Mouse (Mus musculus): ENCODE data around the gene Nodal. TPM values are rescaled to one million over a fixed set of nuclear protein-coding genes. Genes with fewer than 3 reads are reported as not detected.

Nodal gene
- total and polyA plus RNA-seq, 3 experiments: 0.13 TPM; not detected in 2

- TF ChIP-seq KAT2A (IDR thresholded peaks at IDR 0.05; ENCODE audit: insufficient replicate concordance, low read length) (no peak), EP300 (IDR thresholded peaks at IDR 0.05; ENCODE audit: low read length) (no peak)
- no peaks in the 10 kb centered on the region for H3K9me3 ChIP-seq (replicated peaks; ENCODE audit: low read length)
- no peaks in the 10 kb centered on the region for H3K36me3 ChIP-seq (replicated peaks in 1 of 2; ENCODE audit: control insufficient read depth in 1 of 2, insufficient read depth in 1 of 2, low read length in 1 of 2)
- H3K9ac ChIP-seq (ENCODE audit: insufficient read depth, low read depth): no peak overlapping the region
- in situ Hi-C loops (cut with MboI; ENCODE audit: low pct_ligation_motif_present, low pct_unique_long_range_greater_than_20kb, low sequenced_read_pairs): no loop called here
- dilution Hi-C loops (cut with MboI; ENCODE audit: extremely low pct_ligation_motif_present, extremely low pct_unique_long_range_greater_than_20kb, low sequenced_read_pairs): no loop called here
- DNase-seq (ENCODE audit: extremely low read depth): no peak
- H3K4me3 ChIP-seq (replicated peaks in 1 of 3; ENCODE audit: low read depth in 2 of 3, low read length in 2 of 3, poor library complexity in 1 of 3): no peak overlapping the region
- H3K27ac ChIP-seq (ENCODE audit: insufficient read depth, low read depth): no peak overlapping the region
- peaks cover 2% of the 10 kb centered on the region for H3K27me3 ChIP-seq (replicated peaks)
- no peak overlapping the region for H3K4me2 ChIP-seq (ENCODE audit: insufficient read depth, low read depth, poor library complexity, severe bottlenecking)
- H3K4me1 ChIP-seq (ENCODE audit: control insufficient read depth in 1 of 2, insufficient read depth in 2 of 2): peaks cover 0 to 4% of the 10 kb centered on the region in 2 experiments; a peak in 1 of 4 replicates
- no peaks in the 10 kb centered on the region for H3K79me2 ChIP-seq (replicated peaks; ENCODE audit: control insufficient read depth, extremely low read depth, insufficient read depth, poor library complexity, severe bottlenecking)
Observed at GRCm38 (mm10) chr10:61394476-61395136, 23.2 kb upstream of the Nodal start.

GRCm38 (mm10) chr10:61398125-61398524, 19.6 kb upstream of the Nodal start:
- TF ChIP-seq ETS1 (conservative IDR thresholded peaks at IDR 0.05; ENCODE audit: low read depth, low read length) (no peak), IRF4 (IDR thresholded peaks at IDR 0.05; ENCODE audit: low read depth, low read length) (no peak), KAT2A (IDR thresholded peaks at IDR 0.05; ENCODE audit: insufficient replicate concordance, low read length) (no peak), SIN3A (IDR thresholded peaks at IDR 0.05; ENCODE audit: low read length) (no peak), UBTF (IDR thresholded peaks at IDR 0.05; ENCODE audit: low read depth, low read length) (no peak), MYC (IDR thresholded peaks at IDR 0.05; ENCODE audit: low read depth, low read length) (no peak), TCF12 (IDR thresholded peaks at IDR 0.05; ENCODE audit: low read depth, low read length) (no peak), NRF1 (IDR thresholded peaks at IDR 0.05; ENCODE audit: low read depth, low read length) (no peak), POLR2AphosphoS2 (IDR thresholded peaks at IDR 0.05; ENCODE audit: low read depth, low read length) (no peak), E2F4 (IDR thresholded peaks at IDR 0.05; ENCODE audit: insufficient replicate concordance, low read depth, low read length) (no peak), RCOR1 (conservative IDR thresholded peaks at IDR 0.05; ENCODE audit: low read depth, low read length) (no peak)
- Histone ChIP-seq H3K9me3 (replicated peaks; ENCODE audit: low read length) (peaks cover 14% of the 10 kb centered on the region), H3K4me3 (replicated peaks in 1 of 3; ENCODE audit: low read depth in 2 of 3, low read length in 2 of 3, poor library complexity in 1 of 3) (no peak overlapping the region), H3K4me1 (ENCODE audit: control insufficient read depth in 1 of 2, insufficient read depth in 2 of 2) (peaks cover 0 to 4% of the 10 kb centered on the region in 2 experiments; a peak in 1 of 4 replicates), H3K27ac (ENCODE audit: insufficient read depth, low read depth) (no peak overlapping the region), H3K4me2 (ENCODE audit: insufficient read depth, low read depth, poor library complexity, severe bottlenecking) (no peak overlapping the region), H3K9ac (ENCODE audit: insufficient read depth, low read depth) (no peak overlapping the region), H3K27me3 (replicated peaks) (peaks cover 4% of the 10 kb centered on the region), H3K36me3 (replicated peaks in 1 of 2; ENCODE audit: control insufficient read depth in 1 of 2, insufficient read depth in 1 of 2, low read length in 1 of 2) (no peaks in the 10 kb centered on the region), H3K79me2 (replicated peaks; ENCODE audit: control insufficient read depth, extremely low read depth, insufficient read depth, poor library complexity, severe bottlenecking) (no peaks in the 10 kb centered on the region)
- no peak for DNase-seq (ENCODE audit: extremely low read depth)
- dilution Hi-C loops (cut with MboI; ENCODE audit: extremely low pct_ligation_motif_present, extremely low pct_unique_long_range_greater_than_20kb, low sequenced_read_pairs) (no loop called here), in situ Hi-C loops (cut with MboI; ENCODE audit: low pct_ligation_motif_present, low pct_unique_long_range_greater_than_20kb, low sequenced_read_pairs) (no loop called here)

Measured in CH12.LX (cell line).